Mouse (Mus musculus): ENCODE results near the gene Rsl1d1. TPM values are rescaled to one million over a fixed set of nuclear protein-coding genes. Genes with fewer than 3 reads are reported as not detected.

Gene Rsl1d1
- 10 to 100 TPM; 25.1 to 30.3 TPM for total RNA-seq (2023)

DNA sequence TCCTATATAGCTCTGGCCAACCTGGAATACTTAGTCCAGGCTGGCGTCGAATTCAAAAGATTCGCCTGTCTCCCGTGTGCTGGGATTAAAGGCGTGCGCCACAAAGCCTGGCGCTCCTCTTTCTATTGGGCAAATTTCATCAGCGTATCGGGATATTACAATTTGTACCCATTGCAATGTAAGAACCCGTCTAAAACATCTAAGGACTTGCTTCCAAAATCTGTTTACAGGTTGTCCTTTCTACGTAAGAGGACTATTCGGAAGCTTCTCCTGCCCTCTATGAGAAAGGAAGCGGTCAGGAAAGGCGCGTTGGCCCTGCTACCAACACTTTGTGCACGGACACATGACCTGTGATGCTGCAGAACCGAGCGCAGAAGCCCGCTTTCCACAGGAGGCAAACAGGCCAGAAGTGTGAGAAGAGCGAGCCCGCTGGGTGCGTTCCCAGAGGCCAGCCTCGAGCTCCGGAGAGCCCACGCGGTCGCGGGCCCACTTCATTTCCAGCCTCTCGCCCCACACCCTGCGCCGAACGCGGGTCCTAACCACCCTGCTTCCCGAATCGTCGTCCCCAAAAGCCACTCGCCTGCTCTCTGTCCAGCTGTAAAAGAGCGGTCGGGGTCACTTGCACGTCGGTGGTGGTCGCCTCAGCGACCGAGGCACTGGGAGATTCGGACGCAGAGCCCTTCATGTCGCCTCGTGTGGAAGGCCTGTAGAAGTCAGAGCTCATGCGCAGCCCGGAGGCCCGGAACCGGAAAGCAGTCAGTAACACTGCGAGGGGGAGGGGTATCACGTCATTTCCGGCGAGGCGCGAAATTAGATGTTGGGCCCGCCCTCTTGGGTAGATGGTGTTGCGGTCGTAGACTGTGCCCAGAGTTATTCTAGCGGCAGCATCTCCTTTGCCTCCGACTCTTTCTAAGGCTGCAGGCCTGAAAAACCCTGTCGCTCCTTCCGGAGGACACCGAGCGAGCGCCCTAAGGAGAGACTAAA is at the start of gene Rsl1d1:
Rsl1d1 (minus strand) TSS at position 761 of the 984 bp plus-strand sequence.

GRCm38 (mm10) chr16:11176208-11176883 is 26.8 kb downstream of the Rsl1d1 start, which contains the start of gene Zc3h7a:
Gene Zc3h7a (minus strand): TSS chr16:11176393.

Other genes with a start within 250 kb of the Rsl1d1 start
- gene Snn, start 142.4 kb downstream of the Rsl1d1 start, total RNA-seq (2023) = 1 to 10 TPM; 1.0 to 1.1 TPM
- 100 to 1,000 TPM; 221 to 280 TPM for gene Litaf, start 137.2 kb downstream of the Rsl1d1 start, total RNA-seq (2023)
- gene Txndc11, start 68.7 kb downstream of the Rsl1d1 start, total RNA-seq (2023) = 10 to 100 TPM; 23.3 to 27.8 TPM
- gene Zc3h7a, start 26.9 kb downstream of the Rsl1d1 start, total RNA-seq (2023) = 100 to 1,000 TPM; 178 to 190 TPM
- 10 to 100 TPM; 35.8 to 40.5 TPM for gene Gspt1, start 51.0 kb upstream of the Rsl1d1 start, total RNA-seq (2023)
- gene Tnfrsf17, start 110.5 kb upstream of the Rsl1d1 start, total RNA-seq (2023) = under 1 TPM in 1 of 2 experiments, not detected in 1; 0.53 TPM
- gene Snx29, start 119.6 kb upstream of the Rsl1d1 start, total RNA-seq (2023) = 10 to 100 TPM; 21.9 to 30.8 TPM